Mouse (Mus musculus): ENCODE measurements at regions not wholly inside any gene's neighbourhood (a gene's known extent, or its start where the extent isn't known, plus 50 kb on each side); places are given as distances from the start of the nearest gene placed in this dataset.

- Histone ChIP-seq H3K36me3 (ENCODE audit: control insufficient read depth, insufficient read depth, low read length) (no peaks in the 10 kb centered on the region), H3K9ac (ENCODE audit: low read length) (no peak overlapping the region), H3K4me1 (ENCODE audit: control insufficient read depth, insufficient read depth, low read length) (no peaks in the 10 kb centered on the region), H3K27ac (ENCODE audit: low read depth, low read length) (no peak overlapping the region), H3K4me3 (ENCODE audit: low read depth, low read length) (no peak overlapping the region), H3K4me2 (ENCODE audit: low read depth) (no peak overlapping the region), H3K9me3 (ENCODE audit: control insufficient read depth, low read length) (no peaks in the 10 kb centered on the region), H3K27me3 (ENCODE audit: control insufficient read depth, insufficient read depth, low read length) (no peaks in the 10 kb centered on the region)
- DNase-seq (ENCODE audit: low spot score) (no peak), ATAC-seq (ENCODE audit: insufficient read depth, low FRiP score, low TSS enrichment) (no peak)
- WGBS, result 54% methylated on average over 1 of the region's 1 CpGs
Observed at GRCm38 (mm10) chr8:126214571-126214970, 83.8 kb upstream of the Slc35f3 start.

GRCm38 (mm10) chr8:126216391-126216790 lies 82.0 kb upstream of the Slc35f3 start:
- WGBS, result 67% methylated on average over 5 of the region's 5 CpGs
- Histone ChIP-seq H3K4me1 (ENCODE audit: control insufficient read depth, insufficient read depth, low read length) (no peaks in the 10 kb centered on the region), H3K27me3 (ENCODE audit: control insufficient read depth, insufficient read depth, low read length) (no peaks in the 10 kb centered on the region), H3K27ac (ENCODE audit: low read depth, low read length) (no peak overlapping the region), H3K4me3 (ENCODE audit: low read depth, low read length) (no peak overlapping the region), H3K36me3 (ENCODE audit: control insufficient read depth, insufficient read depth, low read length) (no peaks in the 10 kb centered on the region), H3K9ac (ENCODE audit: low read length) (no peak overlapping the region), H3K9me3 (ENCODE audit: control insufficient read depth, low read length) (no peaks in the 10 kb centered on the region), H3K4me2 (ENCODE audit: low read depth) (no peak overlapping the region)
- DNase-seq (ENCODE audit: low spot score), result no peak
- no peak for ATAC-seq (ENCODE audit: insufficient read depth, low FRiP score, low TSS enrichment)

GRCm38 (mm10) chr8:126221631-126222030 lies 76.7 kb upstream of the Slc35f3 start:
- H3K27me3 ChIP-seq (ENCODE audit: control insufficient read depth, insufficient read depth, low read length), result no peaks in the 10 kb centered on the region
- 89% methylated on average over 1 of the region's 1 CpGs for WGBS
- H3K36me3 ChIP-seq (ENCODE audit: control insufficient read depth, insufficient read depth, low read length), result no peaks in the 10 kb centered on the region
- no peak overlapping the region for H3K9ac ChIP-seq (ENCODE audit: low read length)
- no peak overlapping the region for H3K4me2 ChIP-seq (ENCODE audit: low read depth)
- no peak overlapping the region for H3K27ac ChIP-seq (ENCODE audit: low read depth, low read length)
- DNase-seq (ENCODE audit: low spot score) (no peak), ATAC-seq (ENCODE audit: insufficient read depth, low FRiP score, low TSS enrichment) (no peak)
- no peaks in the 10 kb centered on the region for H3K9me3 ChIP-seq (ENCODE audit: control insufficient read depth, low read length)
- H3K4me3 ChIP-seq (ENCODE audit: low read depth, low read length), result no peak overlapping the region
- no peaks in the 10 kb centered on the region for H3K4me1 ChIP-seq (ENCODE audit: control insufficient read depth, insufficient read depth, low read length)

GRCm38 (mm10) chr8:126231801-126232200 lies 66.6 kb upstream of the Slc35f3 start:
- ATAC-seq (ENCODE audit: insufficient read depth, low FRiP score, low TSS enrichment) (no peak), DNase-seq (ENCODE audit: low spot score) (no peak)
- no peaks in the 10 kb centered on the region for H3K9me3 ChIP-seq (ENCODE audit: control insufficient read depth, low read length)
- 94% methylated on average over 1 of the region's 1 CpGs for whole genome bisulfite sequencing
- peaks cover 4% of the 10 kb centered on the region; the same call in 1 of the 2 replicates for H3K4me1 ChIP-seq (ENCODE audit: control insufficient read depth, insufficient read depth, low read length)
- H3K9ac ChIP-seq (ENCODE audit: low read length), result no peak overlapping the region
- H3K36me3 ChIP-seq (ENCODE audit: control insufficient read depth, insufficient read depth, low read length), result no peaks in the 10 kb centered on the region
- no peak overlapping the region for H3K4me2 ChIP-seq (ENCODE audit: low read depth)
- H3K4me3 ChIP-seq (ENCODE audit: low read depth, low read length), result no peak overlapping the region
- H3K27me3 ChIP-seq (ENCODE audit: control insufficient read depth, insufficient read depth, low read length), result no peaks in the 10 kb centered on the region
- no peak overlapping the region for H3K27ac ChIP-seq (ENCODE audit: low read depth, low read length)

GRCm38 (mm10) chr8:126232521-126232920 lies 65.8 kb upstream of the Slc35f3 start:
- Histone ChIP-seq H3K4me3 (ENCODE audit: low read depth, low read length) (no peak overlapping the region), H3K36me3 (ENCODE audit: control insufficient read depth, insufficient read depth, low read length) (no peaks in the 10 kb centered on the region), H3K4me2 (ENCODE audit: low read depth) (no peak overlapping the region), H3K9me3 (ENCODE audit: control insufficient read depth, low read length) (no peaks in the 10 kb centered on the region), H3K27me3 (ENCODE audit: control insufficient read depth, insufficient read depth, low read length) (no peaks in the 10 kb centered on the region), H3K9ac (ENCODE audit: low read length) (no peak overlapping the region), H3K27ac (ENCODE audit: low read depth, low read length) (no peak overlapping the region), H3K4me1 (ENCODE audit: control insufficient read depth, insufficient read depth, low read length) (peaks cover 4% of the 10 kb centered on the region; the same call in 1 of the 2 replicates)
- peak; percentile 43 for DNase-seq (ENCODE audit: low spot score)
- 26% methylated on average over 7 of the region's 7 CpGs for WGBS
- ATAC-seq (ENCODE audit: insufficient read depth, low FRiP score, low TSS enrichment), result no peak

GRCm38 (mm10) chr8:126239684-126240083 lies 58.7 kb upstream of the Slc35f3 start:
- Histone ChIP-seq H3K4me3 (ENCODE audit: low read depth, low read length) (no peak overlapping the region), H3K4me2 (ENCODE audit: low read depth) (no peak overlapping the region), H3K4me1 (ENCODE audit: control insufficient read depth, insufficient read depth, low read length) (no peaks in the 10 kb centered on the region), H3K9me3 (ENCODE audit: control insufficient read depth, low read length) (no peaks in the 10 kb centered on the region), H3K36me3 (ENCODE audit: control insufficient read depth, insufficient read depth, low read length) (no peaks in the 10 kb centered on the region), H3K27ac (ENCODE audit: low read depth, low read length) (no peak overlapping the region), H3K27me3 (ENCODE audit: control insufficient read depth, insufficient read depth, low read length) (no peaks in the 10 kb centered on the region), H3K9ac (ENCODE audit: low read length) (no peak overlapping the region)
- ATAC-seq (ENCODE audit: insufficient read depth, low FRiP score, low TSS enrichment), result no peak
- DNase-seq (ENCODE audit: low spot score), result no peak

- no peak overlapping the region for H3K4me3 ChIP-seq (ENCODE audit: low read depth, low read length)
- no peak overlapping the region for H3K9ac ChIP-seq (ENCODE audit: low read length)
- H3K27me3 ChIP-seq (ENCODE audit: control insufficient read depth, insufficient read depth, low read length), result no peaks in the 10 kb centered on the region
- H3K4me1 ChIP-seq (ENCODE audit: control insufficient read depth, insufficient read depth, low read length), result no peaks in the 10 kb centered on the region
- no peak overlapping the region for H3K4me2 ChIP-seq (ENCODE audit: low read depth)
- 55% methylated on average over 4 of the region's 4 CpGs for WGBS
- no peaks in the 10 kb centered on the region for H3K9me3 ChIP-seq (ENCODE audit: control insufficient read depth, low read length)
- no peaks in the 10 kb centered on the region for H3K36me3 ChIP-seq (ENCODE audit: control insufficient read depth, insufficient read depth, low read length)
- ATAC-seq (ENCODE audit: insufficient read depth, low FRiP score, low TSS enrichment) (no peak), DNase-seq (ENCODE audit: low spot score) (no peak)
- H3K27ac ChIP-seq (ENCODE audit: low read depth, low read length), result no peak overlapping the region
Observed at GRCm38 (mm10) chr8:126244321-126244720, 54.0 kb upstream of the Slc35f3 start.

All from neural tube, embryonic 11.5 days (tissue).